Mouse (Mus musculus): ENCODE measurements at regions not wholly inside any gene's neighbourhood (a gene's known extent, or its start where the extent isn't known, plus 50 kb on each side); places are given as distances from the start of the nearest gene placed in this dataset.

GRCm38 (mm10) chr16:64068787-64069673 lies 205.1 kb upstream of the Epha3 start:
- no peak for DNase-seq (ENCODE audit: low read depth, low spot score)

DNA sequence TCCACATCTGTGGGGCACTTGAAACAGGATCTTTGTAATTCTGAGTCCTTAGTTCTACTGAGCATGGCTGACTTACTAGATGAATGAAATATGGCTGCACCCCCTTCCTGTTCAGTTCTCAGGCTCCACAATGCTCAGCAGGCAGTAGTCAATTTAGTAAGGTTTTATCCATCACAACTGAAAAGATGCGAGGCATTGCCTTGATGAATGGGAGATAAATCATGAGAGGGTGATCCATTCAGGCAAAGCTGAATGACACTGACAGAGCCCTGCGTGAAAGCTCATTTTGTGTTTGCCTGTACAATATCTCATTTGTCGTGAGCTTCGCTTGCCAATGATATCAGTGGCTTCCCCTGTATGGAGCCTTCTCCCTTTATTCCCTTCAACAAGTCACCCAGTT lies 198.6 kb upstream of the Epha3 start:
- DNase-seq (ENCODE audit: low read depth, low spot score), result no peak

GRCm38 (mm10) chr16:64058712-64059111 lies 194.7 kb upstream of the Epha3 start:
- no peak for DNase-seq (ENCODE audit: low read depth, low spot score)

- no peak for DNase-seq (ENCODE audit: low read depth, low spot score)
Measured at GRCm38 (mm10) chr16:64054346-64054745, 190.4 kb upstream of the Epha3 start.

DNA sequence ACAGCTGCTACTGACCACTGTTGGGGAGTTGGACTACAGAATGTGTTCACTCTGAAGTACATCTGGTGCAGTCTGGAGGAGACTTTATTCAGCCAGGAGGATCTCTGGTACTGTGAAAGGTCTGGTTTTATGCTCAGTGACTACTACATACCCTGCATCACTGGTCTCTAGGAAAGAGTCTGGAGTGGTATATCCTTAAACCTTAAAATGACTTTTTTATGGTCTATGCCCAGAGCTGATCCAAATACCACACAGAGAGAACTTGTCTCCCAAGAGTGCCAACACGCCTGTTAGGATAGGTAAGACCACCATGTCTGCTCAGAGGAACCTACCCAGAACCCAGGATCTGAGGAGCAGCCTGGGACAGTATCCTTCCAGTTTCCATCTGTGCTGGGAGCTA lies 184.1 kb upstream of the Epha3 start:
- no peak for DNase-seq (ENCODE audit: low read depth, low spot score)

DNA sequence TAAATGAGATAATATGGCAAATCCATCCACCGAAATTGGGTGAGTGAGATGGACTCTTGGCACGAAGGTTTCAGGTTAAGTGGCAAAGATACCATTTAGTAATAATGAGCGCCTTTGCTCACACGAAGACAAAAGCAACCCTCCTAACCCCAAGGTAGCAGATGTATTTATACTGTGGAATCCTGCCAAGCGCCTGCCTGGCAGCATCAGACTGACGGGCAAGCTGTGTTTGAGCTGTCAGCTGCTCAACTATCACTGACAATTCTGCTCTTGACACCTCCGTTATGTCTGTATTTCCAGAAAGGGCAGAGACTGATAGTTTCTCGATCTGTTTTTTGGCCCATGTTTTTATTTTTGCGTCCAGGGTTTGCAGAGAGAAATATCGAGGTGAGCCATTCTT lies 169.1 kb upstream of the Epha3 start:
- no peak for DNase-seq (ENCODE audit: low read depth, low spot score)

GRCm38 (mm10) chr16:64023981-64024380 lies 160.0 kb upstream of the Epha3 start:
- DNase-seq (ENCODE audit: low read depth, low spot score), result no peak

DNA sequence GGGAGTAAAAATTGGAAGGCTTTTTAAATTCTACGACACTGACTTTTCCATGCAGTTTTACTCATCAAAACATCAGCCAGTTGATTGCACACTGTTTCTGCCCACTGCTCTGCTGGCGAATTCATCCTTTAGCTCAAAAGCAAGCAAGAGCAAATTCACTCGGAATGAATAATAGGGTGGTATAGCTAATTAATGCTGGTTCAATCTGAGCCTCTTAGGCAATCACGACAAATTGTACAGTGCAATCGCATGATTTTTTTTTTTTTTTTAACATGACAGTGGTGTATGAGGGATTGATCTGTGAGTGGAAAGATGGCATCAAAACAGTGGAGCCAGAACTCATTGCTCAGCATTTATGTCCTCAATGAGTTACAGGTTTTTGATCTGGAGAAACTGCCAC lies 136.9 kb upstream of the Epha3 start:
- DNase-seq (ENCODE audit: low read depth, low spot score), result no peak

DNA sequence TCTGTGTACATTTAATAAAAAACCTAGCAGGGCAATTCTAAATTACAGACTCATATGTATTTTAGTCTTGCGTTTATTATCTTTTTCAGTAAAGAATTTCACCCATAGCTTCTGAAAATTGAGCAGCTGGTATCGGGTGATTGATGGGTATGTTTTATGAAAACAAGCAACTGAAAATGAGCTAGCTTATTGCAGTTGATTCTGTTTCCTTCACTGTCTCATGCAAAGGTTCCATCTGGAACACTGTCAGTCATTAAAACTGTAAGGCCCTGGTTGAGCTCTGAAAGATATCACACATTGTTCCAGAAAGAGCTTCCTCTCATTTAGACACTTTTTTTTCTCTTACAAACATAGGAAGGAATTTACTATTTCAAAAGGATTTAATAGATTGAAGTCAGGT lies 103.4 kb upstream of the Epha3 start:
- no peak for DNase-seq (ENCODE audit: low read depth, low spot score)

GRCm38 (mm10) chr16:63960786-63961185 lies 96.8 kb upstream of the Epha3 start:
- DNase-seq (ENCODE audit: low read depth, low spot score), result no peak

DNA sequence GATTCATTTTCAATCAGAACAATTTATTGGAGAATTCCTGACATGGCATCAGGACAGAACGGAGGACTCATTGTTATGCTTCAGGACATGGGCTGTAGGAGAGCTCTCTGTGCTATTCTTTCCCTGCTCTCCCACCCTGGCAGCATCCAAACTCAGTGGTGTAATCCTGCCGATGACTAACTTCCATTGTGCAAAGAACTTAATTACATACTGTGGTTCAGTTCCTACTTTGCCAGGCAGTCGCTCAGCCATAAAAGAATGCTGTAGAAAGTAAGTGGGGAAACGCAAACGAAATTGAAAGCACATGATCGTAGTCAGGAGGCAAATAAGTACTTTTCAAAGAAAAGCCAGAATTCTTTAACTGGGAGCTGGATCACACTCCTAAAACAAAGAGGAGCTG lies 94.2 kb upstream of the Epha3 start:
- peak; percentile 54 for DNase-seq (ENCODE audit: low read depth, low spot score)

GRCm38 (mm10) chr16:63925195-63925594 lies 61.2 kb upstream of the Epha3 start:
- no peak for DNase-seq (ENCODE audit: low read depth, low spot score)

- no peak for DNase-seq (ENCODE audit: low read depth, low spot score)
Measured at GRCm38 (mm10) chr16:63921146-63921545, 57.2 kb upstream of the Epha3 start.

Data from forelimb bud, embryonic 11.5 days (tissue).